Comparison of ENCODE assay signal across 25 mouse cellular contexts in the genomic region with DNA sequence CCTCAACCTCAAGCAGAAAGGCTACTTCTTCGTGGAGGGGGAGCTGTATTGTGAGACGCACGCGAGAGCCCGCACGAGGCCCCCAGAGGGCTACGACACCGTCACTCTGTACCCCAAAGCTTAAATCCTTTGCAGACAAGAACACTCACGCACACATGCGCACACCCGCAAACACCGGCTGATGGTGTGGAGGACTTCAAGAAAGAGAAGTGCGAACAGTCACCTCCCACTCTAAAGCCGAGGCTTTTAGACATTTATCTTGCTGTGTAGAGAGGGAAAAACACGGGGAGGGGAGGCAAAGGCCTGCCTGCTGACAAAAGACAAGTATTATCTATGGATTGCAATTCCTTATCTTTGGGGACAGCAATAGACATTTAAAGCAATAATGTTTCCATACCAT. TPM values are rescaled to one million over a fixed set of nuclear protein-coding genes. Genes with fewer than 3 reads are reported as not detected.
"Had no signal": no experiment of that assay in that cellular context is flagged by ENCODE, and none has a peak within 500 bp of the region (broad histone marks: within the 10 kb centered on the region; RNA-seq: fewer than 3 reads in every experiment).

No protein-coding gene starts in this region.

- H3K36me3 ChIP-seq: liver, embryonic 15.5 days; lung, embryonic 15.5 days; midbrain, embryonic 10.5 days; midbrain, embryonic 12.5 days; neural tube, embryonic 13.5 days; neural tube, embryonic 15.5 days had no signal

- H3K9me3 ChIP-seq: liver, embryonic 15.5 days; lung, embryonic 15.5 days; midbrain, embryonic 10.5 days; midbrain, embryonic 12.5 days; neural tube, embryonic 13.5 days; neural tube, embryonic 15.5 days had no signal

- ATAC-seq: liver, postnatal 0 days; lung, postnatal 0 days; midbrain, embryonic 16.5 days had no signal

- H3K4me2 ChIP-seq: liver, embryonic 15.5 days; lung, embryonic 15.5 days; midbrain, embryonic 12.5 days; neural tube, embryonic 13.5 days; neural tube, embryonic 15.5 days had no signal

- H3K27ac ChIP-seq: liver, embryonic 15.5 days; lung, embryonic 15.5 days; midbrain, embryonic 10.5 days; midbrain, embryonic 12.5 days; neural tube, embryonic 13.5 days; neural tube, embryonic 15.5 days had no signal

- H3K27me3 ChIP-seq: liver, embryonic 15.5 days; lung, embryonic 15.5 days; midbrain, embryonic 12.5 days; neural tube, embryonic 13.5 days; neural tube, embryonic 15.5 days had no signal

- H3K4me1 ChIP-seq: liver, embryonic 15.5 days; lung, embryonic 15.5 days; neural tube, embryonic 13.5 days; neural tube, embryonic 15.5 days had no signal

- H3K4me3 ChIP-seq: liver, embryonic 15.5 days; lung, embryonic 15.5 days; midbrain, embryonic 10.5 days; midbrain, embryonic 12.5 days; myocyte; neural tube, embryonic 13.5 days; neural tube, embryonic 15.5 days had no signal

- DNase-seq: liver, postnatal 0 days; lung, adult 2 months; lung, postnatal 4 days; midbrain, embryonic 14.5 days; retina, postnatal 1 day; right cerebral cortex, postnatal 25 days; right cerebral cortex, postnatal 4 days; spleen, adult 18-20 months; thymus, adult 18-20 months; thymus, postnatal 14 days; thymus, postnatal 36 days had no signal

- H3K9ac ChIP-seq: liver, embryonic 15.5 days; liver, postnatal 0 days; lung, embryonic 15.5 days; midbrain, embryonic 12.5 days; neural tube, embryonic 13.5 days; neural tube, embryonic 15.5 days had no signal

RNA-seq across cellular contexts. Expression of a gene that starts 15.5 kb away (rescaled TPM):
- polyA plus RNA-seq: liver, embryonic 15.5 days; liver, postnatal 0 days; lung, embryonic 15.5 days; lung, postnatal 0 days; midbrain, embryonic 10.5 days; midbrain, embryonic 12.5 days; myocyte; neural tube, embryonic 11.5 days; neural tube, embryonic 13.5 days; small intestine, adult 2 months; stomach, embryonic 14.5 days; stomach, embryonic 16.5 days; thymus, postnatal 0 days had no signal
